Mouse (Mus musculus) R1 (cell line): ENCODE measurements at regions not wholly inside any gene's neighbourhood (a gene's known extent, or its start where the extent isn't known, plus 50 kb on each side); places are given as distances from the start of the nearest gene placed in this dataset.

Experiments used
- DNase-seq: peaks from one replicate; pipeline ENCODE4 v3.0.0-alpha.2; 2018; ENCODE audit warnings: low read depth, low spot score

- DNase-seq = no peak
These were observed 178.9 kb upstream of the Tecrl start for GRCm38 (mm10) chr5:83533901-83534300.

- peak; percentile 21 for DNase-seq
These were observed 163.7 kb upstream of the Tecrl start for GRCm38 (mm10) chr5:83518661-83519060.

GRCm38 (mm10) chr5:83484135-83484534 lies 129.1 kb upstream of the Tecrl start:
- DNase-seq = peak; percentile 47

GRCm38 (mm10) chr5:83440259-83440658 lies 85.3 kb upstream of the Tecrl start:
- peak; percentile 45 for DNase-seq

GRCm38 (mm10) chr5:83436510-83436909 lies 81.5 kb upstream of the Tecrl start:
- DNase-seq = no peak

GRCm38 (mm10) chr5:83421708-83422107 lies 66.7 kb upstream of the Tecrl start:
- no peak for DNase-seq

- DNase-seq = no peak
These were observed 55.2 kb upstream of the Tecrl start for GRCm38 (mm10) chr5:83410221-83410620.

GRCm38 (mm10) chr5:83405266-83405954 lies 50.4 kb upstream of the Tecrl start:
- DNase-seq = no peak
